Mouse (Mus musculus) liver, embryonic 14.5 days (tissue): ENCODE data around the gene Rell1. TPM values are rescaled to one million over a fixed set of nuclear protein-coding genes. Genes with fewer than 3 reads are reported as not detected.

Source experiments
- ATAC-seq: fragments of 200-750 bp; cut with Nextera tagmentation; 2 replicates; pipeline ENCODE4 v1.8.0; 2017; ENCODE audit warnings: moderate number of reproducible peaks, mild to moderate bottlenecking, moderate library complexity; ENCODE audit not compliant: insufficient read depth
- DNase-seq, 3 experiments: peaks; one replicate each; pipeline ENCODE4 v3.0.0-alpha.2; 2012 to 2013; ENCODE audit warnings: low read depth in 3 of 3, low spot score in 3 of 3
- H3K27ac ChIP-seq: fragments of 300-500 bp; sonication (generic); 2 replicates; pipeline ENCODE4 v1.5.1; 2014; ENCODE audit warnings: moderate library complexity, mild to moderate bottlenecking, control low read depth, inconsistent platforms
- H3K27me3 ChIP-seq: fragments of 300-500 bp; sonication (generic); 2 replicates; pipeline ENCODE4 v1.6.1; 2014; ENCODE audit warnings: mild to moderate bottlenecking, low read length, moderate library complexity; ENCODE audit not compliant: control insufficient read depth, insufficient read depth
- H3K36me3 ChIP-seq: fragments of 300-500 bp; sonication (generic); replicated peaks from 2 replicates; pipeline ENCODE4 v1.6.1; 2014; ENCODE audit warnings: low read depth; ENCODE audit not compliant: control insufficient read depth, insufficient read depth
- H3K4me1 ChIP-seq, 2 experiments: fragments of 200-500 bp in 1 of 2; fragments of 300-500 bp in 1 of 2; sonication (generic) in 1 of 2; replicated peaks; 2 replicates each; pipeline ENCODE4 v1.6.1; 2012 to 2014; ENCODE audit warnings: antibody characterized with exemption in 1 of 2, inconsistent platforms in 1 of 2, low read length in 1 of 2; ENCODE audit not compliant: control insufficient read depth in 2 of 2, insufficient read depth in 2 of 2
- H3K4me2 ChIP-seq: fragments of 300-500 bp; sonication (generic); 2 replicates; pipeline ENCODE4 v1.6.1; 2014; ENCODE audit warnings: low read depth, mild to moderate bottlenecking, control low read depth, moderate library complexity
- H3K4me3 ChIP-seq, 2 experiments: fragments of 200-500 bp in 1 of 2; fragments of 300-500 bp in 1 of 2; sonication (generic) in 1 of 2; 2 replicates each; pipeline ENCODE4 v1.5.1; 2012 to 2014; ENCODE audit warnings: low read depth in 2 of 2, low read length in 2 of 2, mild to moderate bottlenecking in 2 of 2, control low read depth in 1 of 2, inconsistent platforms in 1 of 2, moderate library complexity in 1 of 2; ENCODE audit not compliant: insufficient read depth in 1 of 2
- H3K9ac ChIP-seq: fragments of 300-500 bp; sonication (generic); replicated peaks from 2 replicates; pipeline ENCODE4 v1.6.1; 2014; ENCODE audit warnings: mild to moderate bottlenecking, control low read depth, moderate library complexity
- H3K9me3 ChIP-seq: fragments of 300-500 bp; sonication (generic); 2 replicates; pipeline ENCODE4 v1.6.1; 2016; ENCODE audit warnings: low read length, mixed read lengths; ENCODE audit not compliant: control insufficient read depth
- CTCF ChIP-seq: IDR thresholded peaks from 2 replicates; pipeline ENCODE4 v1.5.1; 2016; ENCODE audit warnings: antibody characterized with exemption, low read depth, control low read depth
- EP300 ChIP-seq: IDR thresholded peaks from 2 replicates; pipeline ENCODE4 v1.6.1; 2016; ENCODE audit warnings: antibody characterized with exemption, low read depth
- WGBS: fragments of 180-500 bp; shearing (Covaris S2); extraction: QIAGEN DNeasy Blood & Tissue Kit; methylation state at CpG from one replicate; pipeline ENCODE4 v1.1.7; 2014; ENCODE audit not compliant: insufficient replicate concordance; 5-methylcytosine and 5-hydroxymethylcytosine counted together
- polyA plus RNA-seq, 2 experiments: library from polyadenylated mRNA; depleted of rRNA in 1 of 2; stranded (reverse) in 1 of 2; unstranded in 1 of 2; fragments of >200 nt; fragmentation: Nextera tagmentation in 1 of 2; extraction: Ambion mirVana in 1 of 2; gene quantifications; 2 replicates each; pipeline versions ENCODE4 v1.2.1 to v1.2.3; 2012 to 2014

The Rell1 gene
- polyA plus RNA-seq, 2 experiments = 4.3 to 4.4 TPM

GRCm38 (mm10) chr5:63993865-63994264, 25.2 kb upstream of the Rell1 start:
- no peak for TF ChIP-seq CTCF
- TF ChIP-seq EP300 = no peak
- no peak for ATAC-seq
- WGBS = 46% methylated on average over 3 of the region's 3 CpGs

GRCm38 (mm10) chr5:63990675-63991074, 22.0 kb upstream of the Rell1 start:
- TF ChIP-seq CTCF (no peak), EP300 (no peak)
- DNase-seq (no peak), ATAC-seq (no peak)
- Histone ChIP-seq H3K36me3 (no peaks in the 10 kb centered on the region), H3K4me3 (no peak overlapping the region), H3K4me2 (no peak overlapping the region), H3K9ac (no peak overlapping the region), H3K9me3 (no peaks in the 10 kb centered on the region), H3K27ac (no peak overlapping the region), H3K27me3 (no peaks in the 10 kb centered on the region), H3K4me1 (no peaks in the 10 kb centered on the region)
- 37% methylated on average over 3 of the region's 3 CpGs for WGBS

More at GRCm38 (mm10) chr5:63993865-63994264, 25.2 kb upstream of the Rell1 start:
- DNase-seq = no peak
- no peak overlapping the region for H3K4me3 ChIP-seq
- no peaks in the 10 kb centered on the region for H3K4me1 ChIP-seq
- H3K27ac ChIP-seq = no peak overlapping the region
- H3K27me3 ChIP-seq = no peaks in the 10 kb centered on the region
- no peak overlapping the region for H3K4me2 ChIP-seq
- H3K9ac ChIP-seq = no peak overlapping the region
- H3K9me3 ChIP-seq = no peaks in the 10 kb centered on the region
- no peaks in the 10 kb centered on the region for H3K36me3 ChIP-seq

GRCm38 (mm10) chr5:63986337-63986736, 17.6 kb upstream of the Rell1 start:
- DNase-seq (no peak), ATAC-seq (no peak)
- no peaks in the 10 kb centered on the region for H3K4me1 ChIP-seq
- no peaks in the 10 kb centered on the region for H3K36me3 ChIP-seq
- no peak overlapping the region for H3K27ac ChIP-seq
- H3K9me3 ChIP-seq = no peaks in the 10 kb centered on the region
- no peak overlapping the region for H3K4me2 ChIP-seq
- TF ChIP-seq CTCF = no peak
- no peak for TF ChIP-seq EP300
- 66% methylated on average over 6 of the region's 6 CpGs for WGBS
- no peak overlapping the region for H3K4me3 ChIP-seq
- H3K27me3 ChIP-seq = no peaks in the 10 kb centered on the region
- H3K9ac ChIP-seq = no peak overlapping the region

GRCm38 (mm10) chr5:63982296-63982695, 13.6 kb upstream of the Rell1 start:
- Histone ChIP-seq H3K27me3 (no peaks in the 10 kb centered on the region), H3K9me3 (no peaks in the 10 kb centered on the region), H3K36me3 (no peaks in the 10 kb centered on the region), H3K4me1 (no peaks in the 10 kb centered on the region), H3K9ac (no peak overlapping the region), H3K4me3 (no peak overlapping the region), H3K4me2 (no peak overlapping the region), H3K27ac (no peak overlapping the region)
- DNase-seq (no peak), ATAC-seq (no peak)
- no peak for TF ChIP-seq EP300
- TF ChIP-seq CTCF = no peak
- WGBS = 56% methylated on average over 11 of the region's 11 CpGs

DNA sequence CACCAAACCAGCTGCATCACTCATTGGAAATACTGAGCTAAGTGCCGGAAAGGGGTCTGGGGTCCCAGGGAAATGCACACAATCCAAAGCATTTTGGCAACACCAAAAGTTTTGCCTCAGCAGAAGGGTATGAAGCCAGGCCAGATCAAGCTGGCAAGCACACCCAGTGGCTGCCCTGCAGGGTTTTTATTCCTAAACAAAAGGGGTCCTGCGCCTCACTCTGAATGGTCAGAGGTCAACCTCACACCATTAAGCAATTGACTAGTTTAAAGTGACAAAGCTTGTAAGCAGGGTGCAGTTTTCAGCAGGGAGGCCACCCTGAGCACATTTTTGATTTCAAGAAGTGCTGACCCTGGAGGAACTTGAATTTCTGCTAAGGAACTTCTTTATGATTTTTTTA, 2.3 kb upstream of the Rell1 start:
- WGBS = 89% methylated on average over 2 of the region's 2 CpGs
- Histone ChIP-seq H3K4me3 (no peak overlapping the region), H3K9ac (no peak overlapping the region), H3K27ac (no peak overlapping the region), H3K27me3 (no peaks in the 10 kb centered on the region), H3K36me3 (no peaks in the 10 kb centered on the region), H3K9me3 (no peaks in the 10 kb centered on the region), H3K4me2 (no peak overlapping the region), H3K4me1 (peaks cover 3 to 26% of the 10 kb centered on the region in 2 experiments)
- DNase-seq (no peak), ATAC-seq (no peak)
- TF ChIP-seq EP300 (no peak), CTCF (no peak)
